Mouse (Mus musculus) limb, embryonic 13.5 days (tissue): ENCODE data around the gene 1700057G04Rik. TPM values are rescaled to one million over a fixed set of nuclear protein-coding genes. Genes with fewer than 3 reads are reported as not detected.

Source experiments
- ATAC-seq: fragments of 200-750 bp; cut with Nextera tagmentation; 2 replicates; pipeline ENCODE4 v1.8.0; 2017; ENCODE audit warnings: low read depth, moderate number of reproducible peaks, moderate TSS enrichment; ENCODE audit not compliant: low FRiP score
- H3K27ac ChIP-seq: fragments of 300-500 bp; sonication (generic); 2 replicates; pipeline ENCODE4 v1.5.1; 2015; ENCODE audit warnings: inconsistent platforms, mild to moderate bottlenecking, moderate library complexity
- H3K27me3 ChIP-seq: fragments of 300-500 bp; sonication (generic); 2 replicates; pipeline ENCODE4 v1.6.1; 2015; ENCODE audit warnings: mild to moderate bottlenecking, inconsistent platforms
- H3K36me3 ChIP-seq: fragments of 300-500 bp; sonication (generic); 2 replicates; pipeline ENCODE4 v1.6.1; 2015; ENCODE audit warnings: inconsistent platforms, mild to moderate bottlenecking, moderate library complexity
- H3K4me1 ChIP-seq: fragments of 300-500 bp; sonication (generic); 2 replicates; pipeline ENCODE4 v1.6.1; 2015; ENCODE audit warnings: inconsistent platforms
- H3K4me2 ChIP-seq: fragments of 300-500 bp; sonication (generic); replicated peaks from 2 replicates; pipeline ENCODE4 v1.6.1; 2015; ENCODE audit warnings: inconsistent platforms, mild to moderate bottlenecking, moderate library complexity
- H3K4me3 ChIP-seq: fragments of 300-500 bp; sonication (generic); 2 replicates; pipeline ENCODE4 v1.5.1; 2015; ENCODE audit warnings: moderate library complexity, mild to moderate bottlenecking, inconsistent platforms
- H3K9ac ChIP-seq: fragments of 300-500 bp; sonication (generic); 2 replicates; pipeline ENCODE4 v1.6.1; 2015; ENCODE audit warnings: mild to moderate bottlenecking, inconsistent platforms
- H3K9me3 ChIP-seq: fragments of 300-500 bp; sonication (generic); 2 replicates; pipeline ENCODE4 v1.6.1; 2016; ENCODE audit warnings: inconsistent platforms
- WGBS: fragments of 180-500 bp; shearing (Covaris S2); methylation state at CpG from one replicate; pipeline ENCODE4 v1.1.7; 2015; 5-methylcytosine and 5-hydroxymethylcytosine counted together
- polyA plus RNA-seq: library from polyadenylated mRNA; unstranded; fragments of >200 nt; fragmentation: Nextera tagmentation; extraction: Ambion mirVana; gene quantifications from 2 replicates; pipeline ENCODE4 v1.2.1, GENCODE M21; 2015

The 1700057G04Rik gene
- polyA plus RNA-seq, 1 experiment from 2014 or later: not detected

DNA sequence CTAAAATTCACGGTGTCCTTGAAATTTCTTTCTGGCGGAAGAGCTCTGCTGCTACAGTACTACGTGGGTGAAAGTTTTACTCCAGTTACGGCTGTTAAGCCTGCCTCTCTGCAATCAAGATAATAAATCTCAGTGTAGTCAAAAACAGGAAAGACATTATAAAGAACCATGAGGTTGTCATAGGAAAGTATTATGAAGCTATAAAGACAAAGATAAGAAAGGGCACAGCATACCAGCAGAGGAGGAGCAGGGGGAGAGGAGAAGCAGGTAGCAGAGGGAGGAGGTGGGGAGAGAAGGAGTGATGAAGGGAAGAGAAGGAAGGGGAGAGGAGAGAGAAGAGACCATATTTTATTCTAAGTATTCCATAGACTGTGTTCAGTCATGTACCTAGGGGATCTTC, 64.7 kb downstream of the 1700057G04Rik start:
- Histone ChIP-seq H3K9ac (no peak overlapping the region), H3K4me2 (no peak overlapping the region), H3K9me3 (no peaks in the 10 kb centered on the region), H3K27ac (no peak overlapping the region), H3K27me3 (no peaks in the 10 kb centered on the region), H3K4me3 (no peak overlapping the region), H3K36me3 (no peaks in the 10 kb centered on the region), H3K4me1 (no peaks in the 10 kb centered on the region)
- WGBS: 13% methylated on average over 4 of the region's 4 CpGs
- no peak for ATAC-seq

GRCm38 (mm10) chr9:92374705-92375199, 65.6 kb downstream of the 1700057G04Rik start:
- ATAC-seq: peak; percentile 44; the same call in 1 of the 2 replicates
- H3K9ac ChIP-seq: no peak overlapping the region

DNA sequence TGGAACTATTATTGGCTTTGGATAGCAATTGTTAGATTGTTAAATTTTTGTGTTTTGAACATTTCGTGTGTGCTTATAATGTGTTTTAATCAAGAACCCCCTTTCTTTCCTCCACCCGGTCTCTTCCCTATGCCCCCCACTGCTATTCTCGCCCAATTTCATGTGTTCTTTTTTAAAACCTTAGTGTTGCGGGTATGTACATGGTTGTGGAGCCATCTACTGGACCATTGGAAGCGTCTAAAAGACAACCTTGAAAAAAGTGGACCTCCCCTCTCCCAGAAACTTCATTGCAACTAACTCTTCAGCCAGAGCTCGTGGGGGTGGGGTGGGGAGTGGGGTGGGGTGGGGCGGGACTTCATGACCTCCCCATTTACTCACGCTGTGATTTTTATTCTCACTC, 66.2 kb downstream of the 1700057G04Rik start:
- Histone ChIP-seq H3K27ac (no peak overlapping the region), H3K9ac (no peak overlapping the region), H3K4me3 (no peak overlapping the region), H3K27me3 (no peaks in the 10 kb centered on the region), H3K36me3 (no peaks in the 10 kb centered on the region), H3K4me1 (no peaks in the 10 kb centered on the region), H3K9me3 (no peaks in the 10 kb centered on the region), H3K4me2 (no peak overlapping the region)
- WGBS: 54% methylated on average over 8 of the region's 8 CpGs
- ATAC-seq: no peak

More at GRCm38 (mm10) chr9:92374705-92375199, 65.6 kb downstream of the 1700057G04Rik start:
- Histone ChIP-seq H3K4me3 (no peak overlapping the region), H3K27ac (no peak overlapping the region), H3K27me3 (no peaks in the 10 kb centered on the region), H3K36me3 (no peaks in the 10 kb centered on the region), H3K4me1 (no peaks in the 10 kb centered on the region), H3K4me2 (no peak overlapping the region), H3K9me3 (no peaks in the 10 kb centered on the region)
- 28% methylated on average over 7 of the region's 7 CpGs for WGBS

DNA sequence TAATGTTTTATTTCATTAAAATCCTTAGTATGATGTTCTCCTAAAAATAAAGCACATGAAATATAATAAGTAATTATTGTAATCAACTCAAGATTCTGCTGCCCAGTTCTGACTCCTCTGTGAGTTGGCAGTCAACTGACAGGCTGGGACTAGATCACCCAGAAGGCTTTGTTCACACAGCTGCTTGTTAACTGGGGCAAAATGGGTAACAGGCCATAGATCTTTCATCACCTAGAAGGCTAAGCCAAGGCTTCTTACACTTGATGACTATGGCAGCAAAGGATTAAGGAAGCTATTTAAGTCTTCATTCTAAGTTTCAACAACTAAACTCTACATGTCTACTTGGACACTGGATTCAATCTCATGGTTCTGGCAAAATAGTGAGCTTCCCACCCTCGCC, 68.8 kb downstream of the 1700057G04Rik start:
- H3K4me2 ChIP-seq: no peak overlapping the region
- no peaks in the 10 kb centered on the region for H3K9me3 ChIP-seq
- no peaks in the 10 kb centered on the region for H3K36me3 ChIP-seq
- H3K27me3 ChIP-seq: no peaks in the 10 kb centered on the region
- H3K4me1 ChIP-seq: no peaks in the 10 kb centered on the region
- no peak for ATAC-seq
- WGBS: 53% methylated on average over 1 of the region's 1 CpGs
- H3K9ac ChIP-seq: no peak overlapping the region
- H3K27ac ChIP-seq: no peak overlapping the region
- H3K4me3 ChIP-seq: no peak overlapping the region

DNA sequence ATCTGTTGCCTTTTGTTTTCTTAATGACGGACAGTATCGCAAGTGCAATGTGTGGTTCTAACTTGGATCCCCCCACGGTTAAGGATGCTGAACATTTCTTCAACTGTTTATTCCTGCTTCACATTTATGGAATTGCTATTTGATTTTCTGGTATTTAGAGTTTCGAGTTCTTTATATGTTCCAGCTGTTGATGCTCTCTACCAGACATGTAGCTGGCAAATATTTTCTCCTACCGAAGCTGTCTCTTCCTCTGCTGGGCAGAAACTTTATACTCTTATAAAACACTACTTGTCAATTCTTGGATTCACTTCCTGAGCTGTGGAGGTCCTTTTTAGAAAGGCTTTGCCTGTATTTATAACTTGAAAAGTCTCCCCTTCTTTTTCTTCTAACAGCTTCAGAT, 70.1 kb downstream of the 1700057G04Rik start:
- no peaks in the 10 kb centered on the region for H3K36me3 ChIP-seq
- 58% methylated on average over 5 of the region's 5 CpGs for WGBS
- no peaks in the 10 kb centered on the region for H3K4me1 ChIP-seq
- no peak overlapping the region for H3K4me2 ChIP-seq
- H3K27me3 ChIP-seq: no peaks in the 10 kb centered on the region
- H3K4me3 ChIP-seq: no peak overlapping the region
- no peak overlapping the region for H3K9ac ChIP-seq
- H3K9me3 ChIP-seq: no peaks in the 10 kb centered on the region
- H3K27ac ChIP-seq: no peak overlapping the region
- no peak for ATAC-seq

GRCm38 (mm10) chr9:92383415-92383814, 74.2 kb downstream of the 1700057G04Rik start:
- Histone ChIP-seq H3K9me3 (no peaks in the 10 kb centered on the region), H3K9ac (no peak overlapping the region), H3K4me3 (no peak overlapping the region), H3K4me2 (no peak overlapping the region), H3K4me1 (no peaks in the 10 kb centered on the region), H3K27me3 (no peaks in the 10 kb centered on the region), H3K27ac (no peak overlapping the region), H3K36me3 (no peaks in the 10 kb centered on the region)
- no peak for ATAC-seq
- 85% methylated on average over 3 of the region's 3 CpGs for WGBS

DNA sequence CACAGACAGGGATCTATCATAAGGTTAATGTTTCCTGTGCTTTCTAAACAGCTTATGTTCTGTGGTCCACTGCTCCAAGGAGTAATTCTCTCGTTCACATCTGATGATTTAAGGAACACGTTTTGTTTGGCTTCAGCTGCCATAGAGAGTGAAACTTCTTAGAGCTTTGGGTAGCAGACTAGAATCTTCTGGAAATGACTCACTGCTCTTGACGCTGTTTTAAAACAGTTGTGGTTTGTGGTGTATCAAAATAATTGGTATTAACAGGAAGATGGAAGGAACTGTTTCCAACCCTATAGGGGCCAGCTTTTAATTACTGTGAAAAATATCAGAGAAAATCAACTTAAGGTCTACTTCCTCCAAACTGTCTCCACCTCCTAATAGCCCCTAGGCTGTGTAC, 75.2 kb downstream of the 1700057G04Rik start:
- H3K36me3 ChIP-seq: no peaks in the 10 kb centered on the region
- H3K4me1 ChIP-seq: no peaks in the 10 kb centered on the region
- H3K27ac ChIP-seq: no peak overlapping the region
- no peak overlapping the region for H3K4me2 ChIP-seq
- 43% methylated on average over 3 of the region's 3 CpGs for WGBS
- no peak overlapping the region for H3K9ac ChIP-seq
- H3K4me3 ChIP-seq: no peak overlapping the region
- no peaks in the 10 kb centered on the region for H3K9me3 ChIP-seq
- no peaks in the 10 kb centered on the region for H3K27me3 ChIP-seq
- ATAC-seq: no peak

DNA sequence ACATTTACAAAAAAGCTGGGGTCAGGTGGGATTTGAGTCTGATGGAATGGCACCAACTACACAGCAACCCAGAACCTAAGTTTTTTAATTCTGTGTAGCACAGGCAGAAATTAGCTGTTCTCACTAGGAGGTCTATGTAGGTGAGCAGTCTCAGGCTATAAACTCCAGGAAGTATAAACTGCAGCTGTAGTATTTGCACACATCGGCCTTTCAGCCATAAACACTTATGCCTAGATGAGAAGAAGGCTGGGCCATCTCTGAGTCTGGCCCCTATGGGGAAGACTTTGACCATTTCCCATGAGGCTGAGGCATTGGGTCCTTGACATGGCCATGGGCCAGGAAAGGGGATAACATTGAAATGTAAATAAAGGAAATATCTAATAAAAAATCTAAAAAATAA, 76.7 kb downstream of the 1700057G04Rik start:
- no peak overlapping the region for H3K27ac ChIP-seq
- ATAC-seq: no peak
- 41% methylated on average over 1 of the region's 1 CpGs for WGBS
- no peak overlapping the region for H3K4me2 ChIP-seq
- H3K4me3 ChIP-seq: no peak overlapping the region
- H3K36me3 ChIP-seq: no peaks in the 10 kb centered on the region
- H3K4me1 ChIP-seq: no peaks in the 10 kb centered on the region
- H3K27me3 ChIP-seq: no peaks in the 10 kb centered on the region
- H3K9ac ChIP-seq: no peak overlapping the region
- no peaks in the 10 kb centered on the region for H3K9me3 ChIP-seq

- no peak for ATAC-seq
- Histone ChIP-seq H3K27ac (no peak overlapping the region), H3K27me3 (no peaks in the 10 kb centered on the region), H3K4me2 (no peak overlapping the region), H3K9me3 (no peaks in the 10 kb centered on the region), H3K4me1 (no peaks in the 10 kb centered on the region), H3K4me3 (no peak overlapping the region), H3K9ac (no peak overlapping the region), H3K36me3 (no peaks in the 10 kb centered on the region)
- WGBS: 84% methylated on average over 1 of the region's 1 CpGs
These were observed 77.7 kb downstream of the 1700057G04Rik start for GRCm38 (mm10) chr9:92386871-92387270.

DNA sequence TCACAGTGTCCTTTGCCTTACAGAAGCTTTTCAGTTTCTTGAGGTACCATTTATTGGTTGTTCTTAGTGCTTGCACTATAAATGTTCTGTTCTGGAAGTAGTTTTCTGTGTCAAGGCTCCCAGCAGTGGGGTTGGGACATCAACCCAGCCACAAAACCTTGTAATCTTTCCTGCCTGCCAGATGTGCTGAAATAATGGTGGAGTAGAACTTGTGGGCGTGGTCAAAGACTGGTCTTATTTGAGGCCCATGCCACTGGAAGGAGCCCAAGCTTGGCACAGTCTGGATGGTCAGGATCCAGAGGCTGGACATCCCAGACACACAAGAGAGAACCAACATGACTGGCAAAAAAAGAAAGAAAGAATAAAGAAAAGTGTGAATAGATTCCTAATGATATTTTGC, 78.2 kb downstream of the 1700057G04Rik start:
- Histone ChIP-seq H3K27ac (no peak overlapping the region), H3K36me3 (no peaks in the 10 kb centered on the region), H3K9ac (no peak overlapping the region), H3K27me3 (no peaks in the 10 kb centered on the region), H3K4me1 (no peaks in the 10 kb centered on the region), H3K4me2 (no peak overlapping the region), H3K4me3 (no peak overlapping the region), H3K9me3 (no peaks in the 10 kb centered on the region)
- 85% methylated on average over 1 of the region's 1 CpGs for WGBS
- ATAC-seq: no peak

DNA sequence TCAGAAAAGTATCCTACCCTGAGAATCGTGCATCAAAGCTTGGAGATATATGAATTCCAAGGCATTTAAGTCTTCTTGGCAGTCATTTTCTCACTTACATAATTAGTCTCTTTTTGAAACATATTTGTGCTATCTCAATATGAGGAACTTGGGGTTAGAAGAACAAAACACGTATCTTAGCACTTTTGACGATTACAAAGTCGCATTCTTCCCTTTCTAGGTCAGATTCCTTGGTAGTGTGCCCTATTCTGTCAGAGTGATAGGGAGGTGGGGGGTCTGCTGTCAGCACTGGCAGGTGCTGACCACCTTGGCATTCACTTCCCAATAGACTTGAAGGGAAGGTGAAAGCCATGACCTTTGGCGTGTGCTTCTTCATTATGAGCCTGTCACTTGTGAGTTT, 93.5 kb downstream of the 1700057G04Rik start:
- Histone ChIP-seq H3K9me3 (peaks cover 5% of the 10 kb centered on the region; the same call in 1 of the 2 replicates), H3K27me3 (no peaks in the 10 kb centered on the region), H3K4me3 (no peak overlapping the region), H3K9ac (no peak overlapping the region), H3K36me3 (no peaks in the 10 kb centered on the region), H3K27ac (no peak overlapping the region), H3K4me2 (no peak overlapping the region), H3K4me1 (no peaks in the 10 kb centered on the region)
- 84% methylated on average over 5 of the region's 5 CpGs for WGBS
- no peak for ATAC-seq
